10 mouse cellular contexts compared by ENCODE assay signal in genomic region chr2:27554308-27554707, GRCm38 (mm10). TPM values are rescaled to one million over a fixed set of nuclear protein-coding genes. Genes with fewer than 3 reads are reported as not detected.
DNase-seq lines count a peak whose midpoint lies in the region; ATAC-seq and TF ChIP-seq lines count a peak whose summit lies in the region.
"Had no signal": no experiment of that assay in that cellular context is flagged by ENCODE, and none has a peak within 500 bp of the region (broad histone marks: within the 10 kb centered on the region; RNA-seq: fewer than 3 reads in every experiment).

No protein-coding gene starts in this region.

- no peak overlapping the region for H3K4me2 ChIP-seq in intestine, postnatal 0 days (replicated peaks; ENCODE audit: low read depth)
- no peak overlapping the region for H3K4me2 ChIP-seq in liver, embryonic 14.5 days (ENCODE audit: low read depth)
- H3K4me2 ChIP-seq: neural tube, embryonic 13.5 days had no signal

- H3K9ac ChIP-seq in intestine, postnatal 0 days (ENCODE audit: low read depth, low read length): no peak overlapping the region
- H3K9ac ChIP-seq in liver, embryonic 14.5 days (replicated peaks): no peak overlapping the region
- H3K9ac ChIP-seq: neural tube, embryonic 13.5 days had no signal

- no peaks in the 10 kb centered on the region for H3K36me3 ChIP-seq in intestine, postnatal 0 days (ENCODE audit: control insufficient read depth, insufficient read depth)
- no peaks in the 10 kb centered on the region for H3K36me3 ChIP-seq in liver, embryonic 14.5 days (replicated peaks; ENCODE audit: control insufficient read depth, insufficient read depth, low read depth)
- H3K36me3 ChIP-seq: neural tube, embryonic 13.5 days had no signal

- H3K4me1 ChIP-seq in intestine, postnatal 0 days (replicated peaks; ENCODE audit: control insufficient read depth, insufficient read depth, low read length): no peaks in the 10 kb centered on the region
- no peaks in the 10 kb centered on the region for H3K4me1 ChIP-seq in liver, embryonic 14.5 days (replicated peaks; ENCODE audit: control insufficient read depth in 2 of 2, insufficient read depth in 2 of 2, low read length in 1 of 2)
- H3K4me1 ChIP-seq: neural tube, embryonic 13.5 days had no signal

- DNase-seq in testis, postnatal 10 days (ENCODE audit: low spot score): peak; percentile 62
- no peak for DNase-seq in testis, postnatal 14 days (ENCODE audit: low spot score)
- DNase-seq in liver, embryonic 14.5 days (ENCODE audit: low read depth in 3 of 3, low spot score in 3 of 3): no peak
- no peak for DNase-seq in thymus, postnatal 25 days
- DNase-seq in right cerebral cortex, postnatal 4 days: no peak
- no peak for DNase-seq in cerebellum, adult 9-11 months

- H3K27ac ChIP-seq in intestine, postnatal 0 days (ENCODE audit: low read depth, low read length): no peak overlapping the region
- no peak overlapping the region for H3K27ac ChIP-seq in liver, embryonic 14.5 days
- H3K27ac ChIP-seq: neural tube, embryonic 13.5 days had no signal

- H3K4me3 ChIP-seq in intestine, postnatal 0 days (ENCODE audit: low read depth, low read length): no peak overlapping the region
- H3K4me3 ChIP-seq in liver, embryonic 14.5 days (ENCODE audit: insufficient read depth in 1 of 2, low read depth in 2 of 2, low read length in 2 of 2): no peak overlapping the region
- H3K4me3 ChIP-seq: erythroblast, embryonic 14.5 days; neural tube, embryonic 13.5 days had no signal

- TF ChIP-seq EP300 in liver, embryonic 14.5 days (IDR thresholded peaks at IDR 0.05; ENCODE audit: low read depth): no peak

- ATAC-seq in intestine, postnatal 0 days: peak; percentile 32; the same call in 1 of the 2 replicates
- ATAC-seq in liver, embryonic 14.5 days (ENCODE audit: insufficient read depth): peak; percentile 28; the same call in 1 of the 2 replicates
- no peak for ATAC-seq in megakaryocyte progenitor cell, adult 5-6 weeks (replicated peaks; ENCODE audit: poor library complexity)

- TF ChIP-seq CTCF in intestine, postnatal 0 days (IDR thresholded peaks at IDR 0.05; ENCODE audit: low read depth): no peak
- no peak for TF ChIP-seq CTCF in liver, embryonic 14.5 days (IDR thresholded peaks at IDR 0.05; ENCODE audit: low read depth)

- 72% methylated on average over 9 of the region's 9 CpGs for WGBS in intestine, postnatal 0 days
- WGBS in liver, embryonic 14.5 days (ENCODE audit: insufficient replicate concordance): 45% methylated on average over 9 of the region's 9 CpGs

- no peaks in the 10 kb centered on the region for H3K9me3 ChIP-seq in intestine, postnatal 0 days (ENCODE audit: control insufficient read depth)
- no peaks in the 10 kb centered on the region for H3K9me3 ChIP-seq in liver, embryonic 14.5 days (ENCODE audit: control insufficient read depth, low read length)
- H3K9me3 ChIP-seq: neural tube, embryonic 13.5 days had no signal

- H3K27me3 ChIP-seq in intestine, postnatal 0 days (replicated peaks; ENCODE audit: control insufficient read depth, insufficient read depth, low read length): no peaks in the 10 kb centered on the region
- no peaks in the 10 kb centered on the region for H3K27me3 ChIP-seq in liver, embryonic 14.5 days (ENCODE audit: control insufficient read depth, insufficient read depth, low read length)

RNA-seq across cellular contexts. Expression of gene Wdr5, which starts 39.4 kb away (rescaled TPM):
- 15.6 and 16.2 TPM in 2 replicates for polyA plus RNA-seq in intestine, postnatal 0 days (2015; fragmentation: Nextera tagmentation; extraction: Ambion mirVana)
- polyA plus RNA-seq in liver, embryonic 14.5 days (2012; rRNA removed): 19.7 and 24.4 TPM in 2 replicates
- polyA plus RNA-seq in liver, embryonic 14.5 days (2014; fragmentation: Nextera tagmentation; extraction: Ambion mirVana): 23.6 and 27.4 TPM in 2 replicates
- total RNA-seq in megakaryocyte progenitor cell, adult 5-6 weeks (2015): 36.7 and 37.2 TPM in 2 replicates
- 85.6 and 87.3 TPM in 2 replicates for total RNA-seq in megakaryocyte progenitor cell, adult 5-6 weeks (2017)

RNA-seq across cellular contexts. Expression of gene Brd3, which starts 46.8 kb away (rescaled TPM):
- 49.8 and 50.2 TPM in 2 replicates for polyA plus RNA-seq in intestine, postnatal 0 days (2015; fragmentation: Nextera tagmentation; extraction: Ambion mirVana)
- polyA plus RNA-seq in liver, embryonic 14.5 days (2012; rRNA removed): 7.4 and 9.5 TPM in 2 replicates
- 24.4 and 27.2 TPM in 2 replicates for polyA plus RNA-seq in liver, embryonic 14.5 days (2014; fragmentation: Nextera tagmentation; extraction: Ambion mirVana)
- total RNA-seq in megakaryocyte progenitor cell, adult 5-6 weeks (2015): 52.4 and 54.7 TPM in 2 replicates
- 26.7 and 29.4 TPM in 2 replicates for total RNA-seq in megakaryocyte progenitor cell, adult 5-6 weeks (2017)
